Comparison of ENCODE assay signal across 8 mouse cellular contexts in genomic region chr10:79987771-79988505, GRCm38 (mm10). TPM values are rescaled to one million over a fixed set of nuclear protein-coding genes. Genes with fewer than 3 reads are reported as not detected.
A peak's percentile ranks its signal among the peaks of the same experiment; 100 is the strongest.
DNase-seq lines count a peak whose midpoint lies in the region; ATAC-seq and TF ChIP-seq lines count a peak whose summit lies in the region.

No protein-coding gene starts in this region.

- DNase-seq in heart, postnatal 10 days, result no peak
- peak; percentile 59 for DNase-seq in intestine, embryonic 14.5 days (ENCODE audit: low spot score)
- DNase-seq in ovary, postnatal 36 days (ENCODE audit: low spot score), result no peak
- no peak for DNase-seq in layer of hippocampus, postnatal 14 days (ENCODE audit: low spot score in 2 of 2)

- peaks cover 51% of the 10 kb centered on the region for H3K4me1 ChIP-seq in heart, embryonic 13.5 days
- H3K4me1 ChIP-seq in cortical plate, adult 2 months (ENCODE audit: control insufficient read depth, insufficient read depth, low read length), result peaks cover 3% of the 10 kb centered on the region; the same call in 1 of the 2 replicates
- peaks cover 39% of the 10 kb centered on the region for H3K4me1 ChIP-seq in intestine, embryonic 14.5 days (replicated peaks; ENCODE audit: control insufficient read depth, insufficient read depth, low read length)
- H3K4me1 ChIP-seq in midbrain, embryonic 15.5 days, result peaks cover 35% of the 10 kb centered on the region

- peaks cover 23% of the 10 kb centered on the region for H3K36me3 ChIP-seq in heart, embryonic 13.5 days
- H3K36me3 ChIP-seq in intestine, embryonic 14.5 days (ENCODE audit: control insufficient read depth, insufficient read depth, low read length), result peaks cover 20% of the 10 kb centered on the region
- no peaks in the 10 kb centered on the region for H3K36me3 ChIP-seq in midbrain, embryonic 15.5 days (replicated peaks)

- WGBS in heart, embryonic 13.5 days, result 10% methylated on average over 27 of the region's 27 CpGs
- WGBS in intestine, embryonic 14.5 days, result 9% methylated on average over 27 of the region's 27 CpGs
- 13% methylated on average over 27 of the region's 27 CpGs for WGBS in midbrain, embryonic 15.5 days

- intact Hi-C loops in heart, postnatal 10 days (cut with DNase I), result loop anchor here (2.0 to 5.0 kb wide), 4 partner anchors 47 to 154 kb away; partner anchors contain the start of genes Cbarp and Stk11

- H3K9ac ChIP-seq in heart, embryonic 13.5 days, result peak overlapping the region; percentile 94
- H3K9ac ChIP-seq in intestine, embryonic 14.5 days (ENCODE audit: low read length), result peak overlapping the region; percentile 92
- H3K9ac ChIP-seq in midbrain, embryonic 15.5 days, result peak overlapping the region; percentile 23

- no peak for ATAC-seq in heart, embryonic 13.5 days (ENCODE audit: extremely low read depth, insufficient number of reproducible peaks, low FRiP score, low TSS enrichment)
- no peak for ATAC-seq in intestine, embryonic 14.5 days (replicated peaks; ENCODE audit: low FRiP score, low TSS enrichment, low read depth)
- no peak for ATAC-seq in midbrain, embryonic 15.5 days (replicated peaks)
- no peak for ATAC-seq in megakaryocyte-erythroid progenitor cell, adult 5-6 weeks (replicated peaks; ENCODE audit: low FRiP score, low TSS enrichment, poor library complexity, severe bottlenecking)

- no peak for TF ChIP-seq POLR2A in cortical plate, adult 2 months (IDR thresholded peaks at IDR 0.05; ENCODE audit: extremely low read depth, insufficient read depth, low read length)

- TF ChIP-seq CTCF in cortical plate, adult 2 months (IDR thresholded peaks at IDR 0.05; ENCODE audit: extremely low read depth, insufficient read depth, low read length), result no peak

- peak overlapping the region; percentile 84 for H3K4me3 ChIP-seq in heart, embryonic 13.5 days
- peak overlapping the region; percentile 13; the same call in 1 of the 2 replicates for H3K4me3 ChIP-seq in cortical plate, adult 2 months (ENCODE audit: insufficient read depth, low read length)
- peak overlapping the region; percentile 84 for H3K4me3 ChIP-seq in intestine, embryonic 14.5 days (ENCODE audit: low read depth, low read length)
- peak overlapping the region; percentile 40 for H3K4me3 ChIP-seq in midbrain, embryonic 15.5 days

- H3K27ac ChIP-seq in heart, embryonic 13.5 days (replicated peaks), result peak overlapping the region; percentile 95
- no peak overlapping the region; the same call in 1 of the 2 replicates for H3K27ac ChIP-seq in cortical plate, adult 2 months (ENCODE audit: insufficient read depth, low read length)
- H3K27ac ChIP-seq in intestine, embryonic 14.5 days (ENCODE audit: low read depth), result peak overlapping the region; percentile 95
- H3K27ac ChIP-seq in midbrain, embryonic 15.5 days, result no peak overlapping the region

- H3K27me3 ChIP-seq in heart, embryonic 13.5 days (replicated peaks), result no peaks in the 10 kb centered on the region
- H3K27me3 ChIP-seq in intestine, embryonic 14.5 days (replicated peaks; ENCODE audit: control insufficient read depth, insufficient read depth, low read length), result no peaks in the 10 kb centered on the region
- H3K27me3 ChIP-seq in midbrain, embryonic 15.5 days (replicated peaks), result peaks cover 42% of the 10 kb centered on the region

- peak overlapping the region; percentile 96 for H3K4me2 ChIP-seq in heart, embryonic 13.5 days
- H3K4me2 ChIP-seq in intestine, embryonic 14.5 days (ENCODE audit: low read length), result peak overlapping the region; percentile 74
- peak overlapping the region; percentile 56 for H3K4me2 ChIP-seq in midbrain, embryonic 15.5 days

- H3K9me3 ChIP-seq in heart, embryonic 13.5 days, result no peaks in the 10 kb centered on the region
- H3K9me3 ChIP-seq in intestine, embryonic 14.5 days (ENCODE audit: control insufficient read depth, low read length), result peaks cover 6% of the 10 kb centered on the region; the same call in 1 of the 2 replicates
- no peaks in the 10 kb centered on the region for H3K9me3 ChIP-seq in midbrain, embryonic 15.5 days

RNA-seq across cellular contexts. Expression of gene Cnn2, which starts 0.4 kb away (rescaled TPM):
- 264 and 271 TPM in 2 replicates for polyA plus RNA-seq in heart, embryonic 13.5 days (2015; fragmentation: Nextera tagmentation; extraction: Ambion mirVana)
- 10 to 100 TPM; 60.3 to 65.6 TPM for total RNA-seq in heart, postnatal 10 days (2021)
- 8.0 and 9.0 TPM in 2 replicates for polyA plus RNA-seq in cortical plate, adult 2 months (2012; rRNA removed)
- 320 and 368 TPM in 2 replicates for polyA plus RNA-seq in intestine, embryonic 14.5 days (2014; fragmentation: Nextera tagmentation; extraction: Ambion mirVana)
- 28.6 and 34.4 TPM in 2 replicates for polyA plus RNA-seq in midbrain, embryonic 15.5 days (2015; fragmentation: Nextera tagmentation; extraction: Ambion mirVana)
- total RNA-seq in megakaryocyte-erythroid progenitor cell, adult 5-6 weeks (2014; fragmentation: Nextera tagmentation), result 18.0 and 24.6 TPM in 2 replicates
- total RNA-seq in megakaryocyte-erythroid progenitor cell, adult 5-6 weeks (2017), result 13.8 and 25.6 TPM in 2 replicates
- 1 to 10 TPM; 7.5 to 9.3 TPM for total RNA-seq in layer of hippocampus, postnatal 14 days (2021)

RNA-seq across cellular contexts. Expression of gene Tmem259, which starts 3.8 kb away (rescaled TPM):
- polyA plus RNA-seq in heart, embryonic 13.5 days (2015; fragmentation: Nextera tagmentation; extraction: Ambion mirVana), result 10.6 and 12.8 TPM in 2 replicates
- total RNA-seq in heart, postnatal 10 days (2021), result 100 to 1,000 TPM; 126 to 132 TPM
- 168 and 183 TPM in 2 replicates for polyA plus RNA-seq in cortical plate, adult 2 months (2012; rRNA removed)
- 14.4 and 17.5 TPM in 2 replicates for polyA plus RNA-seq in intestine, embryonic 14.5 days (2014; fragmentation: Nextera tagmentation; extraction: Ambion mirVana)
- polyA plus RNA-seq in midbrain, embryonic 15.5 days (2015; fragmentation: Nextera tagmentation; extraction: Ambion mirVana), result 24.3 and 28.3 TPM in 2 replicates
- total RNA-seq in megakaryocyte-erythroid progenitor cell, adult 5-6 weeks (2014; fragmentation: Nextera tagmentation), result 75.5 and 83.0 TPM in 2 replicates
- total RNA-seq in megakaryocyte-erythroid progenitor cell, adult 5-6 weeks (2017), result 47.3 and 63.9 TPM in 2 replicates
- 100 to 1,000 TPM; 135 to 144 TPM for total RNA-seq in layer of hippocampus, postnatal 14 days (2021)

RNA-seq across cellular contexts. Expression of gene Abca7, which starts 8.4 kb away (rescaled TPM):
- 2.2 and 2.6 TPM in 2 replicates for polyA plus RNA-seq in heart, embryonic 13.5 days (2015; fragmentation: Nextera tagmentation; extraction: Ambion mirVana)
- 1 to 10 TPM; 7.8 to 8.2 TPM for total RNA-seq in heart, postnatal 10 days (2021)
- 10.9 and 11.5 TPM in 2 replicates for polyA plus RNA-seq in cortical plate, adult 2 months (2012; rRNA removed)
- 3.7 and 3.8 TPM in 2 replicates for polyA plus RNA-seq in intestine, embryonic 14.5 days (2014; fragmentation: Nextera tagmentation; extraction: Ambion mirVana)
- polyA plus RNA-seq in midbrain, embryonic 15.5 days (2015; fragmentation: Nextera tagmentation; extraction: Ambion mirVana), result 4.4 and 4.8 TPM in 2 replicates
- total RNA-seq in megakaryocyte-erythroid progenitor cell, adult 5-6 weeks (2014; fragmentation: Nextera tagmentation), result 27.0 and 32.9 TPM in 2 replicates
- 11.0 and 12.1 TPM in 2 replicates for total RNA-seq in megakaryocyte-erythroid progenitor cell, adult 5-6 weeks (2017)
- total RNA-seq in layer of hippocampus, postnatal 14 days (2021), result 10 to 100 TPM in 1 of 2 experiments, 1 to 10 TPM in 1; 9.8 to 10.5 TPM

RNA-seq across cellular contexts. Expression of gene Grin3b, which starts 17.4 kb away (rescaled TPM):
- polyA plus RNA-seq in heart, embryonic 13.5 days (2015; fragmentation: Nextera tagmentation; extraction: Ambion mirVana), result 0.09 and 0.11 TPM in 2 replicates
- total RNA-seq in heart, postnatal 10 days (2021), result not detected
- 0.21 and 0.40 TPM in 2 replicates for polyA plus RNA-seq in cortical plate, adult 2 months (2012; rRNA removed)
- polyA plus RNA-seq in intestine, embryonic 14.5 days (2014; fragmentation: Nextera tagmentation; extraction: Ambion mirVana), result 0.23 and 0.28 TPM in 2 replicates
- 0.34 and 0.66 TPM in 2 replicates for polyA plus RNA-seq in midbrain, embryonic 15.5 days (2015; fragmentation: Nextera tagmentation; extraction: Ambion mirVana)
- total RNA-seq in megakaryocyte-erythroid progenitor cell, adult 5-6 weeks (2014; fragmentation: Nextera tagmentation), result not detected in 2 replicates
- not detected in 2 replicates for total RNA-seq in megakaryocyte-erythroid progenitor cell, adult 5-6 weeks (2017)
- total RNA-seq in layer of hippocampus, postnatal 14 days (2021), result under 1 TPM; 0.12 to 0.21 TPM

RNA-seq across cellular contexts. Expression of gene Wdr18, which starts 28.0 kb away (rescaled TPM):
- 72.4 and 80.9 TPM in 2 replicates for polyA plus RNA-seq in heart, embryonic 13.5 days (2015; fragmentation: Nextera tagmentation; extraction: Ambion mirVana)
- 10 to 100 TPM; 22.7 to 23.4 TPM for total RNA-seq in heart, postnatal 10 days (2021)
- polyA plus RNA-seq in cortical plate, adult 2 months (2012; rRNA removed), result 60.9 and 63.2 TPM in 2 replicates
- polyA plus RNA-seq in intestine, embryonic 14.5 days (2014; fragmentation: Nextera tagmentation; extraction: Ambion mirVana), result 126 and 134 TPM in 2 replicates
- 87.3 and 87.5 TPM in 2 replicates for polyA plus RNA-seq in midbrain, embryonic 15.5 days (2015; fragmentation: Nextera tagmentation; extraction: Ambion mirVana)
- total RNA-seq in megakaryocyte-erythroid progenitor cell, adult 5-6 weeks (2014; fragmentation: Nextera tagmentation), result 82.9 and 86.4 TPM in 2 replicates
- total RNA-seq in megakaryocyte-erythroid progenitor cell, adult 5-6 weeks (2017), result 23.4 and 24.8 TPM in 2 replicates
- 10 to 100 TPM; 35.5 to 40.8 TPM for total RNA-seq in layer of hippocampus, postnatal 14 days (2021)

Comparison
In these comparisons a context has a peak if more than half of its experiments do, and no peak if none do; other contexts are left out.
1. H3K27ac ChIP-seq: peak in heart, embryonic 13.5 days (single experiment) and intestine, embryonic 14.5 days (single experiment); none in cortical plate, adult 2 months (single experiment) and midbrain, embryonic 15.5 days (single experiment).
2. H3K4me3 ChIP-seq: peak in every context shown above with its lines; median percentile 84 in heart, embryonic 13.5 days; 84 in intestine, embryonic 14.5 days; 40 in midbrain, embryonic 15.5 days; 13 in cortical plate, adult 2 months.
3. H3K9ac ChIP-seq: peak in every context shown above with its lines; median percentile 94 in heart, embryonic 13.5 days; 92 in intestine, embryonic 14.5 days; 23 in midbrain, embryonic 15.5 days.
4. Peak in every context shown above with its lines, with median percentiles within 50 percentile points of each other: H3K4me2 ChIP-seq.